Mouse (Mus musculus) stomach, postnatal 0 days (tissue): ENCODE results near the gene Syt11.
"Not testable (repeated sequence)": the region's sequence is repeated elsewhere in the genome, so short reads cannot be mapped to it uniquely, and the experiment has no call there.

Experiments used
- CTCF ChIP-seq: IDR thresholded peaks from 2 replicates; pipeline ENCODE4 v1.5.1; 2016; ENCODE audit warnings: antibody characterized with exemption, low read depth, mild to moderate bottlenecking, moderate library complexity
- EP300 ChIP-seq: optimal IDR thresholded peaks from 2 replicates; pipeline ENCODE3; 2016; ENCODE audit warnings: antibody characterized with exemption

- not testable (repeated sequence) for TF ChIP-seq CTCF, EP300
Measured at GRCm38 (mm10) chr3:88774939-88775841, at the start of gene Syt11.
